Mouse (Mus musculus) hindbrain, embryonic 12.5 days (tissue): ENCODE results near the gene Plxnc1. TPM values are rescaled to one million over a fixed set of nuclear protein-coding genes. Genes with fewer than 3 reads are reported as not detected.

Source experiments
- ATAC-seq: fragments of 200-750 bp; cut with Nextera tagmentation; 2 replicates; pipeline ENCODE4 v1.8.0; 2017; ENCODE audit warnings: moderate TSS enrichment; ENCODE audit not compliant: low FRiP score
- H3K27ac ChIP-seq: fragments of 300-500 bp; sonication (generic); 2 replicates; pipeline ENCODE4 v1.5.1; 2016; ENCODE audit warnings: mild to moderate bottlenecking
- H3K27me3 ChIP-seq: fragments of 300-500 bp; sonication (generic); 2 replicates; pipeline ENCODE4 v1.6.1; 2016; ENCODE audit warnings: mild to moderate bottlenecking
- H3K36me3 ChIP-seq: fragments of 300-500 bp; sonication (generic); 2 replicates; pipeline ENCODE4 v1.6.1; 2016; ENCODE audit warnings: mild to moderate bottlenecking
- H3K4me1 ChIP-seq: fragments of 300-500 bp; sonication (generic); 2 replicates; pipeline ENCODE4 v1.6.1; 2016
- H3K4me2 ChIP-seq: fragments of 300-500 bp; sonication (generic); replicated peaks from 2 replicates; pipeline ENCODE4 v1.6.1; 2016; ENCODE audit warnings: mild to moderate bottlenecking
- H3K4me3 ChIP-seq: fragments of 300-500 bp; sonication (generic); 2 replicates; pipeline ENCODE4 v1.5.1; 2016; ENCODE audit warnings: mild to moderate bottlenecking
- H3K9ac ChIP-seq: fragments of 300-500 bp; sonication (generic); 2 replicates; pipeline ENCODE4 v1.6.1; 2016; ENCODE audit warnings: mild to moderate bottlenecking, moderate library complexity
- H3K9me3 ChIP-seq: fragments of 300-500 bp; sonication (generic); replicated peaks from 2 replicates; pipeline ENCODE4 v1.6.1; 2016; ENCODE audit warnings: mild to moderate bottlenecking
- WGBS: fragments of 180-500 bp; shearing (Covaris S2); methylation state at CpG from one replicate; pipeline ENCODE4 v1.1.7; 2016; 5-methylcytosine and 5-hydroxymethylcytosine counted together
- polyA plus RNA-seq: library from polyadenylated mRNA; unstranded; fragments of >200 nt; fragmentation: Nextera tagmentation; extraction: Ambion mirVana; gene quantifications from 2 replicates; pipeline ENCODE4 v1.2.1, GENCODE M21; 2016

Gene Plxnc1
- polyA plus RNA-seq, 1 experiment from 2014 or later, result 6.4 TPM

DNA sequence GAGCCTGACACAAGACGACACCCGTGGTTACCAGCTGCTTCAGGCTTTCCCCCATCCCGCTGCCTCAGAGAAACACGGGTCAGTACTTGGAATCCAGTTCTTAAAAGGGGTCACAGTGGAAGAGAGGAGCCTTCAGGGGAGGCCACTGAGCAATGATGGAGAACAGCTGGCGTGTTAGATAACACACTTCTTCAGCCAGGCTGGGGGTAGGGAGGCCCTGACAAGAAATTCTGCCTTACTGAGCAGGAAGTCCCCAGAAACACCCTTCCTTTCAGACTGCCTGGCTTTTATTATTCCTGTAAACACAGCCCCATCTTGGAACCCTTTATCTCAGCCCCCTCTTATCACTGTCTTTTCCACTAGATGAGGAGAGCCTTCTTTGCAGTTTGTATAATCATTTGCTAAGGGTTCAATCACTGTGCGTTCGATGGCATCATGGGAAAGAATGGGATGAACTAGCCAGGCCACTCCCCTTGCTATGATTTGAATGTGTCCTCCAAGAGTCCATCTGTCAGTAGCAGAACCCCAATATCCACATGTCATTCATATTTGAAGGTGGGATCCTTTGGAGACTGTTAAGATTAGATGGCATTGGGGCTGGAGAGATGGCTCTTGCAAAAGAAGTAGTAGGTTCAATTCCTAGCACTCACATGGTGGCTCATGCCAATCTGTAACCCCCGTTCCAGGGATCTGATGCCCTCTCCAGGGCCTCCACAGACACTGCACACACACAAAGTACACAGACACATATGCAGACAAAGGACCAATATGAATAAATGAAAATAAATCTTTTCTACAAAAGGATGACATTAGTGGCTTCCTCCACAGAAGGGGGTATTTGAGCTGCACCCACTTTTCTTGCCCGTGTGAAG lies 12.4 kb downstream of the Plxnc1 start:
- peaks cover 4% of the 10 kb centered on the region; the same call in 1 of the 2 replicates for H3K4me1 ChIP-seq
- H3K4me3 ChIP-seq, result no peak overlapping the region
- no peak overlapping the region for H3K9ac ChIP-seq
- no peaks in the 10 kb centered on the region for H3K27me3 ChIP-seq
- H3K9me3 ChIP-seq, result no peaks in the 10 kb centered on the region
- H3K27ac ChIP-seq, result no peak overlapping the region
- no peak overlapping the region for H3K4me2 ChIP-seq
- ATAC-seq, result no peak
- H3K36me3 ChIP-seq, result no peaks in the 10 kb centered on the region
- WGBS, result 68% methylated on average over 9 of the region's 9 CpGs

DNA sequence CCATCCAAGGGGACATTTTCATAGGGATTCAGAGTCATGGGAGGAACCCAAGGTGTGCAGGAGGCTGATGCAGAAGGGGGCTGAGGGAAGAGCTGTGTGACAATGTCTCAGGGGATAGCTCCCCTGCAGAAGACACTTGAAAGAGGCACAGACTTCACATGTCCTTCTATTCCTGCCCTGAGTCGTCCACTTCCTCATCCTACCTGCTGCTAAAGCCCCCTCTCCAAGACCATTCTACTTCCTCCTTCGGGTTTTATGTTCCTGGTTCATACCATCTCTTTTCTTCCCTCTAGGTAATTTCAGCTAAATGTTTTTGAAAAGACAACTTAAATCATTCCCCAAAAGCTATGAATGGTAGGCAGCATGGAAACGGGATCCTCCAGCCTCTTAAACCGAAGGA lies 16.5 kb downstream of the Plxnc1 start:
- no peaks in the 10 kb centered on the region for H3K36me3 ChIP-seq
- ATAC-seq, result no peak
- no peak overlapping the region for H3K9ac ChIP-seq
- H3K27me3 ChIP-seq, result no peaks in the 10 kb centered on the region
- no peak overlapping the region for H3K4me2 ChIP-seq
- no peaks in the 10 kb centered on the region for H3K9me3 ChIP-seq
- H3K27ac ChIP-seq, result no peak overlapping the region
- WGBS, result 100% methylated on average over 4 of the region's 4 CpGs
- H3K4me1 ChIP-seq, result peaks cover 14% of the 10 kb centered on the region
- no peak overlapping the region for H3K4me3 ChIP-seq

DNA sequence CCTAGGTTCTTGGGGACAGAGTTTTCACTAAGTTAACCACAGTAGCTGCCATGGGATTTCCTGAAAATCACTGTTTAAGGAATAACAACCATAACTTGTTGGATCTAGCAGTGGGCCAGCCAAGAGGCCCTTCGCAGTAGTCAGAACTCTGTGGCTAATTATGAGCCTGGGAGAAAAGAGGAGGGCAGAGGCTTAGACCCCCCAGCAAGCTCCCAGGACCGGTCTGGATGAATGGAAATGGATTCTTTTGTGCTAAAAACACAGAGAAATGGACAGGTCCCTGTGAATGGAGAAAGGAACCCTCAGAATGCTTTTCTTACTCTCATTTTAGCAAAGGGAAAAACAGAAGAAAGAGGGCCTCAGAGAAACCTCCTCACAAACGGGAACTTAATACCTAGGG lies 18.3 kb downstream of the Plxnc1 start:
- Histone ChIP-seq H3K4me3 (no peak overlapping the region), H3K27me3 (no peaks in the 10 kb centered on the region), H3K9me3 (no peaks in the 10 kb centered on the region), H3K4me2 (no peak overlapping the region), H3K4me1 (peaks cover 21% of the 10 kb centered on the region), H3K27ac (no peak overlapping the region), H3K9ac (no peak overlapping the region), H3K36me3 (no peaks in the 10 kb centered on the region)
- 28% methylated on average over 3 of the region's 3 CpGs for WGBS
- ATAC-seq, result no peak

GRCm38 (mm10) chr10:94924878-94925277 lies 19.8 kb downstream of the Plxnc1 start:
- ATAC-seq, result no peak
- 93% methylated on average over 4 of the region's 4 CpGs for WGBS
- H3K9ac ChIP-seq, result no peak overlapping the region
- peaks cover 21% of the 10 kb centered on the region for H3K4me1 ChIP-seq
- H3K27me3 ChIP-seq, result no peaks in the 10 kb centered on the region
- no peaks in the 10 kb centered on the region for H3K9me3 ChIP-seq
- H3K4me2 ChIP-seq, result no peak overlapping the region
- H3K27ac ChIP-seq, result no peak overlapping the region
- H3K4me3 ChIP-seq, result no peak overlapping the region
- no peaks in the 10 kb centered on the region for H3K36me3 ChIP-seq

- H3K9ac ChIP-seq, result no peak overlapping the region
- H3K36me3 ChIP-seq, result no peaks in the 10 kb centered on the region
- H3K4me2 ChIP-seq, result no peak overlapping the region
- ATAC-seq, result no peak
- WGBS, result 86% methylated on average over 4 of the region's 4 CpGs
- no peak overlapping the region for H3K27ac ChIP-seq
- H3K27me3 ChIP-seq, result no peaks in the 10 kb centered on the region
- H3K4me3 ChIP-seq, result no peak overlapping the region
- H3K9me3 ChIP-seq, result no peaks in the 10 kb centered on the region
- peaks cover 21% of the 10 kb centered on the region for H3K4me1 ChIP-seq
Observed at GRCm38 (mm10) chr10:94924450-94924849, 20.2 kb downstream of the Plxnc1 start.

- H3K4me1 ChIP-seq, result peaks cover 21% of the 10 kb centered on the region
- H3K9ac ChIP-seq, result no peak overlapping the region
- H3K36me3 ChIP-seq, result no peaks in the 10 kb centered on the region
- no peak overlapping the region for H3K4me2 ChIP-seq
- 75% methylated on average over 7 of the region's 7 CpGs for WGBS
- no peaks in the 10 kb centered on the region for H3K27me3 ChIP-seq
- no peaks in the 10 kb centered on the region for H3K9me3 ChIP-seq
- H3K27ac ChIP-seq, result no peak overlapping the region
- no peak for ATAC-seq
- H3K4me3 ChIP-seq, result no peak overlapping the region
Observed at GRCm38 (mm10) chr10:94923337-94923762, 21.3 kb downstream of the Plxnc1 start.

DNA sequence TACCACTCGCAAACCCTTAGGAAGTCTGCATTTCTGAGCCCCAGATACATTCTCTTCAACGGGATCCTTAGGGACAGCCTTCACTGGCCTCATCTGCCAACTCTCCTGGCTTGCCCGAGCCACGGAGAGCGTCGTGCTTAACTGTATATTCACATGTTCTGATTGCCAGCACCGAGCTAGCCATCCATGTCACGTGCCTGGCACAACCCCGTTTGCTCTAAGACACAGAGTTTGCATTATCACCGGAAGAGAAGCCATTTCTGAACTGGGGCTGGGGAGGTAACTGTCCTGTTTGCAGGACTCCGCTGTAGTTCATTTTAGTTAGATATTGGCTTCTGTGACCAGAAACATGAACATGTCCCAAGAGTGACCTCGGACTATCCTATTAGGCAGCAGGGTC lies 21.8 kb downstream of the Plxnc1 start:
- H3K4me2 ChIP-seq, result no peak overlapping the region
- 87% methylated on average over 12 of the region's 12 CpGs for WGBS
- no peak overlapping the region for H3K27ac ChIP-seq
- H3K9ac ChIP-seq, result no peak overlapping the region
- no peak overlapping the region for H3K4me3 ChIP-seq
- ATAC-seq, result no peak
- no peaks in the 10 kb centered on the region for H3K9me3 ChIP-seq
- peaks cover 25% of the 10 kb centered on the region for H3K4me1 ChIP-seq
- H3K27me3 ChIP-seq, result no peaks in the 10 kb centered on the region
- no peaks in the 10 kb centered on the region for H3K36me3 ChIP-seq

DNA sequence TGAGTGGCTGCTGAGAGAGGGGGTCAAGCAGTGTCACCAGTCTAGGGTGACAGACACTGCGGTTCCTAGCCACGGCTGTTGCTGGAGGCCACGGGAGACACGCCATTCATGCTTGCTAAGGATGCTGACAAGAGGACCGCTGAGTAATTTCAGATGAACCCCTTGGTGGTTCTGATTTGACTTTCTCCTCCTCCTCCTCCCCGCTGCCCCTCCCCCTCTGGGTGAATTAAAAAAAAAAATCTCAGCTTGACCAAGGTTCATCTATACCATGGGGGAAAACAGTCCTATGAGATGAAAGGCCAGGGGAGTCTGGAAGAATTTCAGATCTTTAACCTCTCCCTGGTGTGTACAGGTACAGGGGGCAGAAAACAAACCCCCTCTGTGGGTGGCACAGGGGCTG lies 22.9 kb downstream of the Plxnc1 start:
- H3K4me1 ChIP-seq, result peaks cover 23% of the 10 kb centered on the region
- ATAC-seq, result no peak

DNA sequence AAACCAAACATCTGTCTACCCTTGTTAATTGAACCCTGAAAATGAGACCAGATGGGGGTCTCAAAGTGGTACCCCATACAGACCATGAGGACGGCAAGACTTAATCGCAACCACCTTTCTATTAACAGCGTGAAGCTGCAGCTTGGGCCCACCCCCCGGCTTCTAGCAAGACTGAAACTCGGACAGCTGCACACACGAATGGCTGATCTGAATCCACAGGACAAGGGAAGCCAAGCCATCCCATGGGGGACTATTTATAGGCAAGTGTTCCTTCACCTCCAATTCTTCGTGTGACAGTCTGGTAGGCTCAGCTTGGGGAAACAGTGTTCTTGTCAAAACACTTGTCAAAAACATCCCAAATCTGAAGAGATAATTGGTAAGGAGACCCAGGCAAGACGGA lies 24.1 kb downstream of the Plxnc1 start:
- H3K4me1 ChIP-seq, result peaks cover 18% of the 10 kb centered on the region
- no peak overlapping the region for H3K27ac ChIP-seq
- H3K9ac ChIP-seq, result no peak overlapping the region
- WGBS, result 78% methylated on average over 8 of the region's 8 CpGs
- no peak overlapping the region for H3K4me3 ChIP-seq
- H3K9me3 ChIP-seq, result no peaks in the 10 kb centered on the region
- H3K36me3 ChIP-seq, result no peaks in the 10 kb centered on the region
- no peaks in the 10 kb centered on the region for H3K27me3 ChIP-seq
- no peak for ATAC-seq
- no peak overlapping the region for H3K4me2 ChIP-seq

More for the DNA sequence above, 22.9 kb downstream of the Plxnc1 start:
- Histone ChIP-seq H3K36me3 (no peaks in the 10 kb centered on the region), H3K9me3 (no peaks in the 10 kb centered on the region), H3K4me2 (no peak overlapping the region), H3K4me3 (no peak overlapping the region), H3K9ac (no peak overlapping the region), H3K27ac (no peak overlapping the region), H3K27me3 (no peaks in the 10 kb centered on the region)
- 60% methylated on average over 6 of the region's 6 CpGs for WGBS

GRCm38 (mm10) chr10:94919960-94920359 lies 24.7 kb downstream of the Plxnc1 start:
- H3K4me2 ChIP-seq, result no peak overlapping the region
- ATAC-seq, result no peak
- H3K4me3 ChIP-seq, result no peak overlapping the region
- H3K27ac ChIP-seq, result no peak overlapping the region
- no peak overlapping the region for H3K9ac ChIP-seq
- H3K27me3 ChIP-seq, result no peaks in the 10 kb centered on the region
- peaks cover 18% of the 10 kb centered on the region for H3K4me1 ChIP-seq
- H3K36me3 ChIP-seq, result no peaks in the 10 kb centered on the region
- 78% methylated on average over 2 of the region's 2 CpGs for WGBS
- H3K9me3 ChIP-seq, result no peaks in the 10 kb centered on the region

- Histone ChIP-seq H3K4me3 (no peak overlapping the region), H3K4me1 (peaks cover 18% of the 10 kb centered on the region), H3K9me3 (no peaks in the 10 kb centered on the region), H3K36me3 (no peaks in the 10 kb centered on the region), H3K4me2 (no peak overlapping the region), H3K27me3 (no peaks in the 10 kb centered on the region), H3K9ac (no peak overlapping the region), H3K27ac (no peak overlapping the region)
- no peak for ATAC-seq
- 75% methylated on average over 12 of the region's 12 CpGs for WGBS
Observed at GRCm38 (mm10) chr10:94919552-94919951, 25.1 kb downstream of the Plxnc1 start.

GRCm38 (mm10) chr10:94918618-94919017 lies 26.0 kb downstream of the Plxnc1 start:
- H3K4me3 ChIP-seq, result no peak overlapping the region
- H3K27me3 ChIP-seq, result no peaks in the 10 kb centered on the region
- H3K27ac ChIP-seq, result no peak overlapping the region
- H3K4me1 ChIP-seq, result peaks cover 17% of the 10 kb centered on the region
- ATAC-seq, result no peak
- no peak overlapping the region for H3K9ac ChIP-seq
- no peaks in the 10 kb centered on the region for H3K9me3 ChIP-seq
- H3K4me2 ChIP-seq, result no peak overlapping the region
- WGBS, result 87% methylated on average over 7 of the region's 7 CpGs
- no peaks in the 10 kb centered on the region for H3K36me3 ChIP-seq

- Histone ChIP-seq H3K27ac (0 out of 2 replicates have a peak overlapping the region, but pooled peaks have one; percentile 23), H3K9me3 (no peaks in the 10 kb centered on the region), H3K36me3 (no peaks in the 10 kb centered on the region), H3K4me2 (no peak overlapping the region), H3K27me3 (no peaks in the 10 kb centered on the region), H3K4me1 (peaks cover 15% of the 10 kb centered on the region), H3K9ac (no peak overlapping the region), H3K4me3 (no peak overlapping the region)
- 47% methylated on average over 2 of the region's 2 CpGs for WGBS
- no peak for ATAC-seq
Observed at GRCm38 (mm10) chr10:94917990-94918389, 26.6 kb downstream of the Plxnc1 start.
